Comparison of ENCODE assay signal across 9 mouse cellular contexts in genomic region chr16:78317960-78318359, GRCm38 (mm10). TPM values are rescaled to one million over a fixed set of nuclear protein-coding genes. Genes with fewer than 3 reads are reported as not detected.
DNase-seq lines count a peak whose midpoint lies in the region; ATAC-seq and TF ChIP-seq lines count a peak whose summit lies in the region.
"Had no signal": no experiment of that assay in that cellular context is flagged by ENCODE, and none has a peak within 500 bp of the region (broad histone marks: within the 10 kb centered on the region; RNA-seq: fewer than 3 reads in every experiment).

No protein-coding gene starts in this region.

- H3K4me3 ChIP-seq in liver, adult 2 months (ENCODE audit: insufficient read depth, low read depth, low read length): no peak overlapping the region
- no peak overlapping the region for H3K4me3 ChIP-seq in liver, embryonic 12.5 days
- H3K4me3 ChIP-seq in heart, adult 2 months: no peak overlapping the region
- H3K4me3 ChIP-seq in intestine, postnatal 0 days (ENCODE audit: low read depth, low read length): no peak overlapping the region
- H3K4me3 ChIP-seq in stomach, embryonic 15.5 days (replicated peaks): no peak overlapping the region
- H3K4me3 ChIP-seq: hindbrain, embryonic 13.5 days; limb, embryonic 12.5 days had no signal

- no peak; the same call in 1 of the 2 replicates for ATAC-seq in liver, embryonic 12.5 days
- peak; percentile 88 for ATAC-seq in intestine, postnatal 0 days
- ATAC-seq in stomach, embryonic 15.5 days (ENCODE audit: insufficient read depth, low FRiP score, low read depth): peak; percentile 86

- H3K79me2 ChIP-seq in liver, adult 2 months (ENCODE audit: control insufficient read depth, insufficient read depth, low read length): peaks cover 28% of the 10 kb centered on the region; the same call in 1 of the 2 replicates
- H3K79me2 ChIP-seq in heart, adult 2 months (replicated peaks; ENCODE audit: control insufficient read depth, insufficient read depth, low read length): no peaks in the 10 kb centered on the region

- TF ChIP-seq EP300 in heart, adult 2 months (IDR thresholded peaks at IDR 0.05; ENCODE audit: insufficient read depth, low read depth, low read length): no peak

- H3K9ac ChIP-seq in liver, adult 2 months (ENCODE audit: low read depth, low read length): peak overlapping the region; percentile 17
- H3K9ac ChIP-seq in liver, embryonic 12.5 days: no peak overlapping the region
- H3K9ac ChIP-seq in heart, adult 2 months (ENCODE audit: low read depth, low read length): peak overlapping the region; percentile 38; the same call in 1 of the 2 replicates
- no peak overlapping the region for H3K9ac ChIP-seq in intestine, postnatal 0 days (ENCODE audit: low read depth, low read length)
- no peak overlapping the region for H3K9ac ChIP-seq in stomach, embryonic 15.5 days
- H3K9ac ChIP-seq: hindbrain, embryonic 13.5 days; limb, embryonic 12.5 days had no signal

- no peaks in the 10 kb centered on the region for H3K9me3 ChIP-seq in liver, embryonic 12.5 days (replicated peaks)
- no peaks in the 10 kb centered on the region for H3K9me3 ChIP-seq in intestine, postnatal 0 days (ENCODE audit: control insufficient read depth)
- H3K9me3 ChIP-seq in stomach, embryonic 15.5 days: no peaks in the 10 kb centered on the region
- H3K9me3 ChIP-seq: hindbrain, embryonic 13.5 days; limb, embryonic 12.5 days had no signal

- H3K4me2 ChIP-seq in liver, embryonic 12.5 days: no peak overlapping the region
- 0 out of 2 replicates have a peak overlapping the region, but pooled peaks have one; percentile 24 for H3K4me2 ChIP-seq in intestine, postnatal 0 days (replicated peaks; ENCODE audit: low read depth)
- H3K4me2 ChIP-seq in stomach, embryonic 15.5 days: no peak overlapping the region
- H3K4me2 ChIP-seq: hindbrain, embryonic 13.5 days; limb, embryonic 12.5 days had no signal

- DNase-seq in liver, adult 2 months (ENCODE audit: extremely low read depth, low read depth, low spot score): peak; percentile 97
- DNase-seq in heart, adult 2 months: peak; percentile 30 to 45
- DNase-seq in embryo, embryonic 10.5 days (ENCODE audit: low spot score): no peak
- DNase-seq in gastrocnemius, adult 8-10 months (ENCODE audit: low spot score in 2 of 2): no peak

- WGBS in liver, adult 2 months: 7% methylated on average over 7 of the region's 7 CpGs
- 39% methylated on average over 7 of the region's 7 CpGs for WGBS in liver, embryonic 12.5 days (ENCODE audit: insufficient replicate concordance)
- WGBS in heart, adult 2 months: 15% methylated on average over 7 of the region's 7 CpGs
- WGBS in intestine, postnatal 0 days: 27% methylated on average over 7 of the region's 7 CpGs
- WGBS in stomach, embryonic 15.5 days: 38% methylated on average over 7 of the region's 7 CpGs

- H3K27ac ChIP-seq in liver, adult 2 months (replicated peaks; ENCODE audit: insufficient read depth, low read depth, low read length): peak overlapping the region; percentile 30
- H3K27ac ChIP-seq in liver, embryonic 12.5 days: no peak overlapping the region
- H3K27ac ChIP-seq in heart, adult 2 months: peak overlapping the region; percentile 40
- H3K27ac ChIP-seq in intestine, postnatal 0 days (ENCODE audit: low read depth, low read length): peak overlapping the region; percentile 64
- peak overlapping the region; percentile 1; the same call in 1 of the 2 replicates for H3K27ac ChIP-seq in stomach, embryonic 15.5 days
- H3K27ac ChIP-seq: hindbrain, embryonic 13.5 days; limb, embryonic 12.5 days had no signal

- no peak for TF ChIP-seq CTCF in liver, adult 2 months (IDR thresholded peaks at IDR 0.05; ENCODE audit: low read depth, low read length)
- no peak for TF ChIP-seq CTCF in heart, adult 2 months (IDR thresholded peaks at IDR 0.05)
- TF ChIP-seq CTCF in intestine, postnatal 0 days (IDR thresholded peaks at IDR 0.05; ENCODE audit: low read depth): no peak

- TF ChIP-seq POLR2A in liver, adult 2 months (IDR thresholded peaks at IDR 0.05; ENCODE audit: extremely low read depth, insufficient read depth, low read length): no peak
- TF ChIP-seq POLR2A in heart, adult 2 months (IDR thresholded peaks at IDR 0.05; ENCODE audit: insufficient read depth, low read depth, low read length): no peak

- H3K4me1 ChIP-seq in liver, adult 2 months (ENCODE audit: control insufficient read depth, insufficient read depth, low read length): peaks cover 36% of the 10 kb centered on the region
- no peaks in the 10 kb centered on the region for H3K4me1 ChIP-seq in liver, embryonic 12.5 days
- peaks cover 4% of the 10 kb centered on the region for H3K4me1 ChIP-seq in heart, adult 2 months (ENCODE audit: control insufficient read depth, insufficient read depth, low read length)
- H3K4me1 ChIP-seq in intestine, postnatal 0 days (replicated peaks; ENCODE audit: control insufficient read depth, insufficient read depth, low read length): no peaks in the 10 kb centered on the region
- H3K4me1 ChIP-seq in stomach, embryonic 15.5 days: peaks cover 3% of the 10 kb centered on the region; the same call in 1 of the 2 replicates

- H3K27me3 ChIP-seq in liver, adult 2 months (ENCODE audit: control insufficient read depth, insufficient read depth, low read length): no peaks in the 10 kb centered on the region
- H3K27me3 ChIP-seq in liver, embryonic 12.5 days (replicated peaks): no peaks in the 10 kb centered on the region
- H3K27me3 ChIP-seq in heart, adult 2 months (ENCODE audit: control insufficient read depth, insufficient read depth, low read length): no peaks in the 10 kb centered on the region
- H3K27me3 ChIP-seq in intestine, postnatal 0 days (replicated peaks; ENCODE audit: control insufficient read depth, insufficient read depth, low read length): no peaks in the 10 kb centered on the region
- H3K27me3 ChIP-seq in stomach, embryonic 15.5 days (replicated peaks): no peaks in the 10 kb centered on the region
- H3K27me3 ChIP-seq: hindbrain, embryonic 13.5 days; limb, embryonic 12.5 days had no signal

- no peaks in the 10 kb centered on the region for H3K36me3 ChIP-seq in liver, adult 2 months (ENCODE audit: control insufficient read depth, insufficient read depth, low read length)
- H3K36me3 ChIP-seq in liver, embryonic 12.5 days: no peaks in the 10 kb centered on the region
- peaks cover 3% of the 10 kb centered on the region; the same call in 1 of the 2 replicates for H3K36me3 ChIP-seq in heart, adult 2 months (ENCODE audit: control insufficient read depth, insufficient read depth, low read length)
- no peaks in the 10 kb centered on the region for H3K36me3 ChIP-seq in intestine, postnatal 0 days (ENCODE audit: control insufficient read depth, insufficient read depth)
- H3K36me3 ChIP-seq in stomach, embryonic 15.5 days: no peaks in the 10 kb centered on the region
- H3K36me3 ChIP-seq: hindbrain, embryonic 13.5 days; limb, embryonic 12.5 days had no signal

- intact Hi-C loops in heart, adult 2 months (cut with DNase I): loop anchor here (1.0 to 5.0 kb wide), 2 partner anchors 61 to 120 kb away; no protein-coding TSS in a partner anchor

RNA-seq across cellular contexts. Expression of gene Cxadr, which starts 16.7 kb away (rescaled TPM):
- total RNA-seq in liver, adult 2 months (2014; rRNA removed): 50.9 and 64.9 TPM in 2 replicates
- 23.6 and 26.4 TPM in 2 replicates for polyA plus RNA-seq in liver, adult 2 months (2012; rRNA removed)
- 12.6 and 13.5 TPM in 2 replicates for polyA plus RNA-seq in liver, embryonic 12.5 days (2016; fragmentation: Nextera tagmentation; extraction: Ambion mirVana)
- total RNA-seq in heart, adult 2 months (2021): 10 to 100 TPM; 40.5 to 43.8 TPM
- 13.8 and 34.4 TPM in 2 replicates for polyA plus RNA-seq in heart, adult 2 months (2012; rRNA removed)
- polyA plus RNA-seq in intestine, postnatal 0 days (2015; fragmentation: Nextera tagmentation; extraction: Ambion mirVana): 55.9 and 56.0 TPM in 2 replicates
- polyA plus RNA-seq in stomach, embryonic 15.5 days (2015; fragmentation: Nextera tagmentation; extraction: Ambion mirVana): 59.0 and 68.1 TPM in 2 replicates
- 1 to 10 TPM in 1 of 4 experiments, under 1 TPM in 3; 0.34 to 1.0 (median 0.53) TPM for total RNA-seq in gastrocnemius, adult 8-10 months (2022)

RNA-seq across cellular contexts. Expression of gene Btg3, which starts 59.0 kb away (rescaled TPM):
- total RNA-seq in liver, adult 2 months (2014; rRNA removed): 1.5 and 1.9 TPM in 2 replicates
- polyA plus RNA-seq in liver, adult 2 months (2012; rRNA removed): 0.17 and 0.73 TPM in 2 replicates
- 39.0 and 39.6 TPM in 2 replicates for polyA plus RNA-seq in liver, embryonic 12.5 days (2016; fragmentation: Nextera tagmentation; extraction: Ambion mirVana)
- 1 to 10 TPM; 6.8 to 7.1 TPM for total RNA-seq in heart, adult 2 months (2021)
- 1.7 and 4.5 TPM in 2 replicates for polyA plus RNA-seq in heart, adult 2 months (2012; rRNA removed)
- polyA plus RNA-seq in intestine, postnatal 0 days (2015; fragmentation: Nextera tagmentation; extraction: Ambion mirVana): 25.5 and 26.9 TPM in 2 replicates
- polyA plus RNA-seq in stomach, embryonic 15.5 days (2015; fragmentation: Nextera tagmentation; extraction: Ambion mirVana): 47.4 and 52.0 TPM in 2 replicates
- total RNA-seq in gastrocnemius, adult 8-10 months (2022): 1 to 10 TPM in 3 of 4 experiments, under 1 TPM in 1; 0.99 to 2.6 (median 1.7) TPM

Comparison
In these comparisons a context has a peak if more than half of its experiments do, and no peak if none do; other contexts are left out.
1. H3K9ac ChIP-seq: peak in liver, adult 2 months (single experiment) and heart, adult 2 months (single experiment); none in liver, embryonic 12.5 days (single experiment), intestine, postnatal 0 days (single experiment) and stomach, embryonic 15.5 days (single experiment).
2. DNase-seq: peak in liver, adult 2 months (single experiment) and heart, adult 2 months (2 of 2); none in embryo, embryonic 10.5 days (single experiment) and gastrocnemius, adult 8-10 months (0 of 2).